Mouse (Mus musculus) frontal cortex, postnatal 14 days (tissue): Measurements from ENCODE around the gene Mnd1.
A peak's percentile ranks its signal among the peaks of the same experiment; 100 is the strongest.

ENCODE experiments used
- DNase-seq, 2 experiments: peaks; one replicate each; pipeline ENCODE4 v3.0.0; 2022; ENCODE audit warnings: low spot score in 2 of 2

Mnd1 gene

DNA sequence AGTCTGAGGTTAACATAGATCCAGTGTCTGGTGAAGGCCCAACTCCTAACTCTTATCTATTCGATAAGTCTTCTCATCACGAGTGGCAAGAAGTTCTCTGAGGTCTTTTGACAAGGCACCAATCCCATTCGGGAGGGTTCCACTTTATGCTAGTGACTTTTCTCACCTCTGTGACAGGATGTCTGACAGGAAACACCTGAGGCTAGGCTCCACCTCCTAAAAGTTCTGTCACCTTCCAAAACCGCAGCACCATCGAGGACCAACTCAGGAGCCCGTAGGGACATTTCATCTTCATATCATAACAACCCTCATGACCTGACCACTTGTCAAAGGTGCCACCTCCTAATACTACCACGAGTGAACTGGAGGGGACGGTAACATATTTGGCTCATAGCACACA, 109.4 kb downstream of the Mnd1 start:
- no peak for DNase-seq

- DNase-seq: no peak
These were observed 113.8 kb downstream of the Mnd1 start for GRCm38 (mm10) chr3:84041739-84042138.

DNA sequence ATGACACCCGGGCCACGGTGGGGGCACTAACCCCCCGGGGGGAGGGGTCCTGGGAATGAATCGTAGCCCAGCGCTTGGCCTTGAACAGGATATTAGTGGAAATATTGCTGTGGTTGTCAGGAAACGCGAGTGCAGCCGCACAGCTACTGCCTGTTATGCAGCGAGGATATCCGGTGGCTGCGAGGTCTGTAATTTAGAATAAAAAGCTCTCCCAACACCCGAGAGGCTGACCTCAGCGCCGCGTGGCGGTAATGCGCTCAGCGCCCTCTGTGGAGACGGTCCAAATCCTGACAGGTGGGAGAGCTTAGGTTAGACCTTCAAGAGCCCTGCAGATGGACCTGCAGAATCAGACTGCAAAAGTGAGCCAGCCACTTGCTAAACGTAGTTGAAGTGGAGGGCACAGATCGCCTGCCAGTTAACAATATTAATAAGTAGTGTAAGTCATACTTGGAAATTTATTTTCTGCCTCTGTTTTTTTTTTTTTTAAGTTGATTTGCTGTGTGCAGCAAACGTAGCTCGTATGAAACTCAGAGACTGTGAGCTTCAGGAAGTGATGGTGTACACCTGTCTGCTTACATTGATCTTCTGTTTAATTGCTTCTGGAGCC, 115.0 kb downstream of the Mnd1 start:
- DNase-seq: no peak

DNA sequence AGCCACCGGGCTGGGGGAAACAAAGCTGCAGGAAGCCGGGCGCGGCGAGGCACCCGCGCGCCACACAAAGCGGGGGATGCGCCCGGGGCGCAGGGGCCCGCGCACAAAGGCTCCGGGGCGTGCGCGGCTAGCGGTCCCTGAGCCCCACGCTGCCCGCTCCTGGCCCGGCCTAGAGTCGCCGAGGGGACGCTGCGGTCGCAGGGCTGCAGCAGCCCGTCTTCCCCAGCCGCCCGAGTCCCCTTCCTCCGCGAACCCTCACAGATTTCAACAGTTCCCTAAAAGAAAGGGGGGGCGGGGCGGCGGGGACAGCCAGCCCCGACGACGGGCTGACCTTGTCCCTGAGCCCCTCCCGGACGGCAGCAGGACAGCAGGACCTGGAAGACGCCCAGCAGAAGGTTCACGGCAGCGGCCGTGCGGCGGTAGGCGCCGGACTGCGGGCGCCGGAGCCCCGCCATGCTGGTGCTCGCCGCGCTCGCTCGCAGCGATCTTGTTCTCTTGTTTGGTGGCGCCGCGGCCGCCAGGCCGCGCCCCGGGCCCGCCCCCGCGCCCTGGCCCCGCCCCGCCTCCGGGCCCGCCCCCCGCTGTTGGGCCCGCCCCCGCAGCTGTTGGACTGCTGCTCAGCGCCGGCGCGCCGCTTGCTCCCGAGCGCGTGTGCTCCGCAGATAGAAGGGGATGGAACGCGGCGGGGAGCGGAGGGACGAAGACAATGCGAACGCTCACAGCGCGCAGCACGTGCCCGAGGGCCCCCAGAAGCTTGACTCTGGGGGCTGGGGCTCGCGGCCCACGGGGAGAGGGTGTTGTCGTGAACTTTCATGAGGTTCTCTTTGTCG, 115.7 kb downstream of the Mnd1 start, which contains the start of gene Tmem131l:
Gene Tmem131l, minus strand, starts transcription at position 530 of the 830 bp plus-strand sequence.
- DNase-seq: peak; percentile 55 to 62

GRCm38 (mm10) chr3:84038981-84039645, 116.5 kb downstream of the Mnd1 start:
- peak in 1 of 2 experiments; percentile 22 for DNase-seq

DNA sequence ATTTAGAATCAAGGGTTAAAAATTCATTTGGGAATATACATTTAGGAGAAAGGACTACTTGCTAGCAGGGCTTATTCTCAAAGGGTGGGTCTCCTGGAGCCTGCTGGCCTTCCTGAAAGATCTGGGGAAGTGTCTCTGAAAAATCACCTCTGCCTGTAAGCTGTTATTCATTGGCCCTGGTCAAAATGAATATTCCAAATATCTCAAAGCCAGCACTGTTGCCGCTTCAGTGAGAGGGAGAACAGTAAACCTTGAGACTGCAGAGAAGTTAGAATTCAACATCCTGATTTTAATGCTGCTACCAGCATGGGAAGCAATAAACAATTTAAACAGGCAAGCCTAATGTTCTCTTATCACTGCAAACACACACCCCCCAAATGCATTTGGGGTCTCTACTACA, 117.5 kb downstream of the Mnd1 start:
- no peak for DNase-seq
